Mouse (Mus musculus) kidney, adult 2 months (tissue): ENCODE data around the gene Micu1. TPM values are rescaled to one million over a fixed set of nuclear protein-coding genes. Genes with fewer than 3 reads are reported as not detected.

Source experiments
- DNase-seq: peaks from one replicate; pipeline ENCODE4 v3.0.0; 2021
- H3K27ac ChIP-seq: fragments of 200-500 bp; 2 replicates; pipeline ENCODE4 v1.5.1; 2012; ENCODE audit warnings: low read depth, low read length, control low read depth, inconsistent platforms; ENCODE audit not compliant: insufficient read depth
- H3K27me3 ChIP-seq: fragments of 200-500 bp; replicated peaks from 2 replicates; pipeline ENCODE4 v1.6.1; 2012; ENCODE audit warnings: mild to moderate bottlenecking, moderate library complexity, low read length, inconsistent platforms; ENCODE audit not compliant: control insufficient read depth, insufficient read depth
- H3K36me3 ChIP-seq: fragments of 200-500 bp; 2 replicates; pipeline ENCODE4 v1.6.1; 2012; ENCODE audit warnings: mild to moderate bottlenecking, moderate library complexity, low read length, inconsistent platforms; ENCODE audit not compliant: control insufficient read depth, insufficient read depth
- H3K4me1 ChIP-seq: fragments of 200-500 bp; 2 replicates; pipeline ENCODE4 v1.6.1; 2011; ENCODE audit warnings: low read length; ENCODE audit not compliant: control insufficient read depth, insufficient read depth
- H3K4me3 ChIP-seq: fragments of 200-500 bp; 2 replicates; pipeline ENCODE4 v1.5.1; 2011; ENCODE audit warnings: mild to moderate bottlenecking, low read depth, low read length, control low read depth; ENCODE audit not compliant: insufficient read depth
- CTCF ChIP-seq: fragments of 200-500 bp; conservative IDR thresholded peaks from 2 replicates; pipeline ENCODE4 v1.5.1; 2011; ENCODE audit warnings: low read depth, mild to moderate bottlenecking, control low read depth, low read length, moderate library complexity, mixed read lengths; ENCODE audit not compliant: insufficient read depth, insufficient read length
- POLR2A ChIP-seq: fragments of 200-500 bp; IDR thresholded peaks from one replicate; pipeline ENCODE4 v1.6.1; 2011; ENCODE audit warnings: low read depth, low read length, control low read depth
- WGBS: fragments of 180-500 bp; shearing (Covaris S2); methylation state at CpG from one replicate; pipeline ENCODE4 v1.1.7; 2018; 5-methylcytosine and 5-hydroxymethylcytosine counted together
- polyA plus RNA-seq: library from polyadenylated mRNA; depleted of rRNA; stranded (reverse); fragments of >200 nt; gene quantifications from 2 replicates; pipeline ENCODE4 v1.2.3, GENCODE M21; 2012

Gene Micu1
- polyA plus RNA-seq, 1 experiment: 59.0 TPM

GRCm38 (mm10) chr10:59835301-59836155 lies 133.3 kb downstream of the Micu1 start:
- no peaks in the 10 kb centered on the region; the same call in 1 of the 2 replicates for H3K36me3 ChIP-seq
- no peak for TF ChIP-seq CTCF
- no peak for TF ChIP-seq POLR2A
- H3K27me3 ChIP-seq: no peaks in the 10 kb centered on the region
- WGBS: 76% methylated on average over 14 of the region's 14 CpGs
- no peak overlapping the region for H3K4me3 ChIP-seq
- no peaks in the 10 kb centered on the region for H3K4me1 ChIP-seq
- no peak for DNase-seq
- H3K27ac ChIP-seq: no peak overlapping the region

DNA sequence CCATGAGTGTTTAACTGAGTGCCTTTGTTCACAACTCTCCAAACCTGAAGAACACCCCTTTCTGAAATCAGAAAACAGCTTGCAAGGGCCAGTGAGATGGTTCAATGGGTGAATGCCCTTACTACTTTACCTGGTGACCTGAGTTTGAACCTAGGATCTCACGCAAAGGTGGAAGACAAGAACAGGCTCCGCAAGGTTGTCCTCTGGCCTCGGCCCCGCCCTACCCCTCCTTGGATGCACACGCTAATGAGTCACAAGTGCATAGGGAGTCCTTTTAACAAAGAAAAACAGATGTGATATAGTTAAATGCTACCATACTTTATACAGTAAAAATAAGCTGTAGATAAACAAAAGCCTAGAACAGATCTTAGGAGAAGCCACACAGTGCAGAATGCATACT lies 135.2 kb downstream of the Micu1 start:
- Histone ChIP-seq H3K4me3 (no peak overlapping the region), H3K27ac (no peak overlapping the region), H3K27me3 (no peaks in the 10 kb centered on the region), H3K4me1 (no peaks in the 10 kb centered on the region), H3K36me3 (no peaks in the 10 kb centered on the region; the same call in 1 of the 2 replicates)
- TF ChIP-seq CTCF (no peak), POLR2A (no peak)
- DNase-seq: no peak
- 90% methylated on average over 5 of the region's 5 CpGs for WGBS

DNA sequence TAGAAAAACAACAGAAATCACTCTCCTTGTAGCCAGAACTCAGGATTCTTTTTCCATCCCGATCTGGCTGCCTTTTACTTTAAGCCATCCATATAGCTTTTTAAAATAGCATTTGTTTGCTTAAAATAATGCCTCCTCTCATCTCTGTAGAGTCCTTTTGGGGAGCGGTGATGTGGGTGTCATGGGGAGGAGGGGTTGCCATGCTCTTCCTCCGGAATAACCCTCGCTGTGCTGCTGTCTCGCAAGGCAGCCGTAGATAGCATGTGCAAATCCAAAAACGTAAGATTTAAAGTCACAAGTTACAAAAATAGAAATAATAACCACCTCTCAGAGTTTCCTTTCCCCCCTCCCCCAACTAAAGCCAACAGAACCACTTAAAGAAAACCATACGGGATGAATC lies 139.2 kb downstream of the Micu1 start:
- Histone ChIP-seq H3K27me3 (no peaks in the 10 kb centered on the region), H3K4me3 (no peak overlapping the region), H3K36me3 (no peaks in the 10 kb centered on the region), H3K4me1 (no peaks in the 10 kb centered on the region), H3K27ac (no peak overlapping the region)
- DNase-seq: no peak
- TF ChIP-seq CTCF (no peak), POLR2A (no peak)
- WGBS: 94% methylated on average over 8 of the region's 8 CpGs

- TF ChIP-seq CTCF (no peak), POLR2A (no peak)
- DNase-seq: no peak
- 29% methylated on average over 5 of the region's 5 CpGs for WGBS
Observed at GRCm38 (mm10) chr10:59843125-59843524, 140.8 kb downstream of the Micu1 start.

GRCm38 (mm10) chr10:59844686-59845085 lies 142.4 kb downstream of the Micu1 start:
- Histone ChIP-seq H3K27ac (no peak overlapping the region), H3K36me3 (no peaks in the 10 kb centered on the region), H3K4me1 (peaks cover 14% of the 10 kb centered on the region), H3K4me3 (no peak overlapping the region), H3K27me3 (no peaks in the 10 kb centered on the region)
- DNase-seq: no peak
- 51% methylated on average over 9 of the region's 9 CpGs for WGBS
- TF ChIP-seq POLR2A (no peak), CTCF (no peak)

More at GRCm38 (mm10) chr10:59843125-59843524, 140.8 kb downstream of the Micu1 start:
- Histone ChIP-seq H3K4me3 (no peak overlapping the region), H3K27me3 (no peaks in the 10 kb centered on the region), H3K27ac (no peak overlapping the region), H3K4me1 (no peaks in the 10 kb centered on the region), H3K36me3 (no peaks in the 10 kb centered on the region)

DNA sequence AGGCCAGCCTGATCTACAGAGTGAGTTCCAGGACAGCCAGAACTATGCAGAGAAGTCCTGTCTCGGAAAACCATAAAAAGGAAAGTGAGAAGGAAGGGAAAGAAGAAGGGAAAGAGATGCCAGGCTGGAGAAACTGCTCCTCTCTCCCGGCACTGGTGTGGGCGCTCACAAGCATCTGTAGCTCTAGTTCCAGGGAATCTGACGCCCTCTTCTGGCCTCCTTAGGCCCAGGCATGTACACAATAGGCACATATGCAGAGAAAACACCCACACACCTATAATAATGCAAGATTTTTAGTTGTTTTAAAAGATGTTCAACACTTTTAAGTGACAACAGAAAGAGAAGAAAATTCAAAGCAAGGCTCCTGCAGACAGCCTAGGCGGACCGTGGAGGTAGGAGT lies 144.1 kb downstream of the Micu1 start:
- H3K36me3 ChIP-seq: no peaks in the 10 kb centered on the region
- no peak overlapping the region for H3K27ac ChIP-seq
- H3K4me1 ChIP-seq: peaks cover 17% of the 10 kb centered on the region
- no peak for DNase-seq
- 91% methylated on average over 6 of the region's 6 CpGs for WGBS
- no peaks in the 10 kb centered on the region for H3K27me3 ChIP-seq
- H3K4me3 ChIP-seq: no peak overlapping the region
- 0 out of 2 replicates have a peak, but pooled peaks have one; percentile 14 for TF ChIP-seq CTCF
- TF ChIP-seq POLR2A: no peak

GRCm38 (mm10) chr10:59848079-59848877 lies 146.0 kb downstream of the Micu1 start:
- DNase-seq: no peak
- H3K27me3 ChIP-seq: no peaks in the 10 kb centered on the region
- no peak overlapping the region for H3K4me3 ChIP-seq
- peaks cover 17% of the 10 kb centered on the region for H3K4me1 ChIP-seq
- no peak for TF ChIP-seq CTCF
- TF ChIP-seq POLR2A: no peak
- no peak overlapping the region for H3K27ac ChIP-seq
- 72% methylated on average over 11 of the region's 11 CpGs for WGBS
- no peaks in the 10 kb centered on the region for H3K36me3 ChIP-seq
